Mouse (Mus musculus) frontal cortex, postnatal 25 days (tissue): ENCODE data around the gene Krt87.

Experiments used
- DNase-seq, 2 experiments: peaks; one replicate each; pipeline ENCODE4 v3.0.0; 2022; ENCODE audit warnings: low spot score in 2 of 2

The Krt87 gene

DNA sequence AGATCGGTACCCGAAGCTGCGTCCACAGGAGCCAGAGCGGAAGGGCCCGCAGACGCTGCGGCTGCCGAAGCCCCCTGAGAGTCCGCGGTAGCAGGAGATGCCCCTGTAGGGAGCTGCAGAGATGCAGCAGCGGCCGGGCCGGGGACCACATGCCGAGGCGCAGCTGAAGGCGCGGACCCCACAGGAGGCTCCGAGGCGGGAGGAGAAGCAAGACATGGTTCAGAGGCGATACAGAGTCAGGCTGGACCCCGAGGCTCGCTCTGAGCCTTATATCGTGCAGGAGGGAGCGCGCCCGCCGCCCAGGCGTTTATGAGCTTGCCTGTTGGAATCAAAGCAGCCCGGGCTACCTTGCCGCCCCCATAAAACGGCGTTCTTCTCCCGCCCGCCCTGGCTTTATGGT is at the start of gene Krt87:
Gene Krt87, minus strand, starts transcription at position 250 of the 400 bp plus-strand sequence.
- DNase-seq, result no peak

DNA sequence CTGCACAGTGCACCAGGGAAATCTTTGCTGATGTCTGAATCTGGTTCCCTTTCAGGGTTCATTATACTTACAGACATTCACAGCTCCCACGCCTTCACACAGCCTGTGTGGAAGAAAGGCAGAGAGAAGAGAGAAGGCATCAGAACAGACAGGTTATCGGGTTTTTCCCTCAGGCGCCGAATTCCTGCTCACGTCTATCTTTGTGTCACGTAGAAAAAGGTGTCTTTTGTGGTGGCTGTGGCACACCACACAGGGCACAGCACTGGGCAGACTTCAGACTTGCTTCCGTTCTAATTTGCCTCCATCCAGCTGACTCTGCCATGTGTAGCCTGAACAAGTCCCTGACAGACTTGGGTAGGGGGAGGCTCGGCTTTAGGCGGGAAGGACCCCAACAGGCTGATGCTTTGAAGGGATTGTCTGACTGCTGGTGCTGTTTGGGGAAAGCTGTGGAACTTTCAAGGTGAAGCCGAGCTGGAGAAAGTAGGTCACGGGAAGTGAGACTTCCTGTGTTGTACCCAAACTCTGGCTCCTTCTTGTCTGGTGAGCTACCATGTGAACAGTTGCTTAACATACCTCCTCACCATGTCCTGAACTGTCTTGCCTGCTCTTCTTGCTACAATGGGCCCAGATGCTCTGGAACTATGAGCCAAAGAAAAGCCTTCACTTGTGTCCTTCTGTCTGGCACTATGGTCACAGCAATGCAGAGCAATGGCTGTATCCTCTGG is 47.5 kb upstream of the Krt87 start:
- DNase-seq, result peak; percentile 9 to 39

DNA sequence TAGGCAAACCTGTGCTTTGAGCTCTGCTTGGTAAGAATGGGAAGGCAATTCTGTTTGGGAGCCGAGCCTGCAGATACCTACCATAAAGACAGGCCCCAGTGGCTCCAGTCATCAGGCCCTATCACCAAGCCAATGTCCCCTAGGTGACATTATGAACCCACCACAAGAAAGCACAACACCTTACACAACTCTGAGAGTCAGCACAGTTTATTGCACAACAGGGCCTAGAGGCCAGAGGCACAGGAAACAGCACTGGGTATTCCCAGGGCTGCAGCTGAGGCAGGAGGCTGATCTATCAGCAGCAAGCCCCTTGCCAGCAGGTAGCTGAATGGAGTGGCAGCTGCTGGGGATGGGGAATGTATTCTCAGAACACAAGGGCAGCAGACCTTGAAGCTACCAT is 46.3 kb upstream of the Krt87 start:
- no peak for DNase-seq

DNA sequence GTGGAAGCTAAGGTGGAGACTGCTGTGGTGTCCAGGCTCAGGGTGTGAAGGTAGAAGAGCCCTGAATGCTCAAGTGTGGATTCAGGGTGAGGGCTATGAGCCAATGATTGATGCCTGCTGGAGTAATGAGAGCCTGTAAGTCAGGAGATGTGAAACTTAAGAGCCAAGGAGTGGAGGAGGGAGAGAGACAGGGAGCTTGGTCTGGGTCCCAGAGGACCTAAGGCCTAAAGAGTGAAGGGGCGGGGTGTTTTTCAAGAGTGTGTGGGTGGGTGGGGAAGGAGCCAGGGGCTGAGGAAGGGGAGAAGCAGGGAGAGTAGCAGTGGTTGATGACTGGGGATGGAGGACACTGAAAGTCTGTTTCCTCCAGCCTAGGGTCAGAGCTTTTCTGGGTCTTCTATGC is 45.0 kb upstream of the Krt87 start:
- DNase-seq, result no peak

DNA sequence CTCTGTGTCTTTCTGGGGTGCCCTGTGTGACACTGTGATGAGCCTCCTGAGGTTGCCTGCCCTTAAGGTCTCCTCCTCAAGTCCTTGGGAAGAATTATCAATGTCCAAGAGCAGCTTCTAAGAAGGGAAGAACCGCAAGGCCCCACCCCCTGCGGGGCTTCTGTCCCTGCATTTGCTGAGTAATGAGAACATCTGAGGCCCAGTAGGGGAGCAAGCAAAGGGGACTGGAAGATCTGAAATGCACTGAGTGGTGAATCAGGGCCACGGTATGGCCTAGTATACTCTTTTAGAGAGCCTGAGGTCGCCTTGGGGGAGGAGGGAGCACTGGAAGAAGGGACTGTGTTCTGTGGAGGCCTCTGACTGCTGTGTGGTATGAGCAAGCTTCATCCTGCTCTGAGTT is 43.5 kb upstream of the Krt87 start:
- DNase-seq, result no peak

DNA sequence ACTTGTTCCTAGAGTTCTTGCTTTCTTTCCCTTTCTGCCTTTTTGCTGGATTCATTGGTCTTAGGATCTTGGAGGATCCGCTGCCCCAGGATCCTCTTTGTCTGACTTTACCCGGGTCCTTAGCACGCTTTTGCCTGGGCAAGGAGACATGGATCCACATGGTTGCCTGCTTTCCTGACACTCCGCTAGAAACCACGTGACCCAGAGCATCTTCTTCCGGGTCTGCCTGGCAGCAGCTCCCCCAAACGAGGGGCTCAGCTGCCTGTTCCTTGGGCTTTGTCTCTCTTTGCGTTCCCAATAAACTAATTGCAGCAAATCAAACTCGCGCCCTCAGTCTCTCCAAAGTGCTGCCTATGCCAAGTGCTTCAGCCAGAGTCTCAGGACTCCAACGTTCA is 41.1 kb upstream of the Krt87 start:
- DNase-seq, result no peak

DNA sequence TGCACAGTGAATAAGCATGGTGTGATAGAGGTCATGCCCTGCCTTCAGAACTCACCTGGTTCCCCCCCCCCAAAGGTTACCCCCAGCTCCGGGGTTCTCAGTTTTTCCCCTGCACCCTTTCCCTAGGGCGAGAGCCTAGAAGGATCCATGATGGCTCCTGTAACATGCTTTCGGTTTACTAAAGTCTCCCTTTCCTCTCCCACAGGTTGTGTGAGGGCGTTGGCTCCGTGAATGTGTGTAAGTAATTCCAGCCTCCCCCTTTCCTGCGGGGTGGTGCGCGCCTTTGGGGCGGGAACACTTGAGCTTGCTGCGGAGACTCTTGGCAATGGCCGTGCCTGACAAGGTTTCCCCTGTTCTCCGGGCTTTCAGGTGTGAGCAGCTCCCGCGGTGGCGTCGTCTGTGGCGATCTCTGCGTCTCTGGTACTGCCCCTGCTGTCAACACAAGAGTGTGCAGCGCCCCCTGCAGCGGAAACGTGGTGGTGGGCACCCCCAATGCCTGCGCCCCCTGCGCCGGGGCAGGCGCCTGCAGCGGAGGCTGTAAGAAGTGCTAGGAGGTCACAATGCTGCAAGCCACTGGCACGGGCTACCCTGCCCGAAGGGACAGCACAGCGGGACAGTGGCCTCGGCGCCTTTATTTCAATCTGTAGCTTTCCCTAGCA is 40.5 kb upstream of the Krt87 start:
- peak; percentile 19 to 30 for DNase-seq

DNA sequence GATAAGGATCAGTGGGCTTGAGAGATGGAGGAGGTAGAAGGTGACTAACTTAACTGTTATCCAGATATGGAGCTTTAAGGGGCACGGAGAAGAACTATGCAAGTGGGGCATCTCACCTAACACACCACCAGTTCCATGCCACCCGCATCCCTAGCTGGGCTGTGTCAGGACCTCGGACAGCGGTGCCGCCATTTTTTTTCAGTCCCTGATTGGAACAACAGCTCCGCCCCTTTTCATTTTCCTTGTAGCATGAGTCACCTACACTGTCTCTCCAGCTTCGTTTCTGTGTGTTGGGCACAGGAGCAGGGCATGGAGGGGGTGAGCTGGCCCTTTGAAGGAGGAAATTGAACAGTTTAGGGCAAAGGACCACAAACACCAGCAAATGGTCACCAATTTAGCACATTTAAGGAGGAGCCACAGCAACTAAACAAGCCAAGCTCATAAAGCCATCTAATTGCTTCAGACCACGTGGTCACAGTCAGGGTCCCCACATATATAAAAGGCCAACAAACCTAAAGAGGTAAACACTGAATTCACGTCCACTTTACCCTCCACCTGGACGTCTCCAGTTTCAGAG is 34.4 kb upstream of the Krt87 start, which contains the start of gene Krt86:
Gene Krt86, plus strand, starts transcription at position 527 of the 577 bp plus-strand sequence.
- DNase-seq, result no peak

DNA sequence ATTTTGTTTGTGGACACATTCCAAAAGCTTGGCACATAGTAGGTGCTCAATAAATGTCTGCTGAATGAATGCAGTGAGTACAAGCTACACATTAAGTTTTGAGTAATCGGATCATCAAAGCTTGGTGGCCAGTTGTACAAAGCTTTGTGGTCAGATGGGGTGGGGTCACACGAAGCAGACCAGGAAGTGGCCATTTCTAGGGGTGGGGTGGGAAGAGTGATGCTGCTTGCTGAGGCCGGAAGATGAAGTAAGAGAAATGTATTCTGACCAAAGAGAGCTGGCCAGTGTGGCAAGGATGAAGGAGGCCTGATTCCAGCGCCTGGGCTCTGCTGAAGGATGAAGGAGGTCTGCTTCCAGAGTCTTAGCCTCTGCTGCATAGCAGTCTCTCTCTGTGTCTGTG is 30.5 kb upstream of the Krt87 start:
- no peak for DNase-seq

DNA sequence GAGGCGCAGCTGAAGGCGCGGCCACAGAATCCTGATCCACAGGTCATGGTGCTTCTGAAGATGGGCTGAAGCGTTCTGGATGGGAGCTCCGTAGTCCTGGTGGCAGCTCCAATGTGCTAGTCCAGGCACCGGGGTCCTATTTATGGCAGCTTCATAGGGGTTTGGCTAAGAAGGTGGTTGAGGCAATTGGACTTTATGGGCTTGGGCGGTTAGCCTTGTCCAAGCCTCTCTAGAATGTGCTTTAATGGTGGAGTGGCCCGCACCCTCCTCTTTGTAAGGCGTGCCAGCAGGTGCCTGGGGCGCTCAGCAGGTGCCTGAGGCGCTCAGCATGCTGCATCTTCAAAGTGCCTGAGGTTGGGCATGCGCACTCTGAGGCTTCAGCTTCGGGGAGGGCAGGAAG is 25.0 kb upstream of the Krt87 start, which contains the start of gene Krt81:
Gene Krt81, minus strand, starts transcription at position 101 of the 400 bp plus-strand sequence.
- DNase-seq, result no peak

DNA sequence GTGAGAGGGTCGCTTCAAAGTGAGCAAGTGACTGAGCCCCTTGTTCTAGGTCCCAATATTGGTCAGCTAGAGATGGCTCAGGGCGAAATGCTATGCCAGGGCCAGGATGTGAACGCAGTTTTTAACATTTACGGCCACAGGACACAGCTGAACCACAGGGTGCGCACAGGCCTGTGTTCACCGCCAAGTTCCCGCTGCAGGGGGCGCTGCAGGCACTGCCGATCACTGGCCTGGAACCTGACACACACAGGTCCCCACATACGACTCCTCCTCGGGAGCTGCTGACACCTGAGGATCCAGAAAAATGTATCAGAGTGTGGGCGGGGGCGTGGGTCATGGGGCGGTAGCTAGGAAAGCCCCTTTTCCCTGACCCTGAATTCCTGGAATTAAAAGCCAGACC is 20.7 kb upstream of the Krt87 start:
- DNase-seq, result no peak

DNA sequence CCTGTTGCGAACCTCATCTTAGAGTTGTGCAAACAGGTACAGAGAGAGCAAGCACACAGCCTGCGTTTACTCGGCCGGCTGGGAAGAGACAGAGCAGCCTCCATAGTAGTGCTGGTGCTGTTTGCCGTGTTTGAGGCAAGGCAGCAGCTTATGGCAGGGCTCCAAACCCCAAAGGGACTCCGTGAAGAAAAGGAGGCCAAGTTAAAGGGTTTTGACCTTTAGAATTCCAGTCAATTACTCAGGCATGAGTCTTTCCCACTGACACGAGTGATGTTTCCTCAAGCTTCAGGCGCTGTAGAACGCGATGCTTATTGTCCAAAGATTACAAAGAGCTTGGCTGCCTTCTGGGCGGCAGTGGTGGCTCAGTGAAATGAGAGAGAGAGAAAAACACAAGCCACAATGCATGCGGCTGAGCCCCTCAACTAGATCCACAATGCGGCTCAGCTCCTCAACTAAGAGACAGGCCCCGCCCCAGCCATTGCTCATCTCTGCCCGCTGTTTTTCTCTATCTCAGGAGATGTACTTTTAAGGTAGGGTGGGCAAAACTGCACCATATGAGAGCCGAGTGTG is 19.8 kb upstream of the Krt87 start:
- no peak for DNase-seq

DNA sequence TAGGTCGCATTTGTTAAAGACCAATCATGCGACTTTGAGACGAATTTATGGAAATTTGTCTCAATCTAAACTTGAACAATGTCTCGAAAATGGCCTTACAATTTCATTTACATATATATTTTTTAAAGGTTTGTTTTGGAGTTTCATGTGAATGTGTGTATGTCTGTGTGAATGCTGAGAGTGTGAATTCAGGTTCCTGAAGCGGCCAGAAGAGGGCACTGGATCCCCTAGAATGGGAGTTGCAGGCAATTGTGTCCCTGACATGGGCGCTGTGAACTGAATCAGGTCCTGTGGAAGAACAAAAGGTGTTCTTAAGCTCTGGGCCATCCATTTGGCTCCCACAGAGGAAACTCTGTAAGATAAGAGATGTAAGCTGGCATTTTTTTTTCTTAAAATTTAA is 17.3 kb upstream of the Krt87 start:
- DNase-seq, result no peak

DNA sequence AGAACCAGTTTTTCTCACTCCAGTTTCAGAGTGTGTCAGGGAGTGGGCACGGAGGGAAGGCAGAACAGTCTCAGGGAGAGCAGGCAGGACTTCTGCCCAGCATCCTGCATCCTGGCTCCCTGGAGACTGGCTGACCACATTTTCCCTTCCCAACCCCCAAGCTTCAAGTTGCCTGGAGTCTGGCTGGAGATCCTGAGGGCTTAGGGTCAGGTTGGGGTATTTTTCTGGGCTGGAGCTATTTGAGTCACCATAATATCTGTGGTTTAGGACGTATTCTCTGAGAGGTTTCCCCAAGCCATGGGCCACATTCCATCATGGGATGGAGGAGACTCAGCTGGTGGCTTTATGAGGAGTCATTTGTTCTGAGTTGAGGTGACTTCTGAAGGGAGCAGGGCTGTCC is 16.7 kb upstream of the Krt87 start:
- DNase-seq, result no peak

DNA sequence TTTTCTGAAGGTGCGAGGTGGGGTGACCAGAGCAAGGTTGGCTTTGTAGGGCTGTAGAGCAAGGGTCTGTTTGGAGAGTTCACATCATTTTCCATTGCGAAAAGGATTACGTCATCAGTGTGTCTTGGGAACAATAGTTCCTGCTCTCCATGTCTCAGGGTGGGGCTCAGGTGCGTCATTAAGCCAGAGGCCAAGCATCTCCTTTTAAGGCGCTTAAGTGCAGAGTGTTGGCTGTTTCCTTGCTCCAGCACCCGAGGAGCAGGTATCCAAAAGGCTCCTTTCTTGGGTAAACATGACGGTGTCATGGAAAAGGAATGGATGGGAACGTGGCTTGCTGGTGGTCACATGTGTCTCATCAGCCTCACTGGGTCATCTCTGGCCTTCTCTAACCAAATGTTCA is 16.2 kb upstream of the Krt87 start:
- no peak for DNase-seq

DNA sequence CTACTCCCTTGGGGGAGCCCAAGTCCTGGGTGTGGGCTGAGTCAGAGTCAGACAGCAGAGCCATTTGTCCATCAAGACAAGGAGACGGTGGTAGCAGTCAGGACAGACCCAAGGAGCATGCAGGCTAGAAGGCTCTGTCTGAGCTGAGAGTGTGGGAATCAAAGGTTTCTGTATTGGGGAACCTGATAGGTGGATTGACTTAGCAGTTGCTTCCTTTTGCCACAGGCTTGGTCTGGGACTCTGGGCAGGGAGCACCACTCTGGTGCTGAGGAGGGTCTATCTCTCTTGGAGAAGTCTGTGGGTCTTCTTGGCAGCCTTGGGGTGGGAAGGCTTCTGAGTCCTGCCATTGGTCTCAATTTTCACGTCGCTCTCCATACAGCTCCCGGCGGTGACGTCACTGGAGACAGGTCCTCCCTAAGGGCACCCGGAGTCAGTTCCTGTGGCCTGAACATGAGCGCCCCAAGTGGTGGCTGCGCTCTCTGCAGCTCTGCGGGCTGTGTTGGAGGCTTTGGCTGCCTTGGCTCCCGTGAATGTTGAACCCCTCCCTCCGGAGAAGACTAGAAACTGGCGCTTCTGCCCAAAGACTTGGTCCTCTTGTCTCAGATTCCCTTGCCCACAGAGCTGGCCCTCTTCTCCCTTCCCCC is 14.6 kb upstream of the Krt87 start:
- peak; percentile 63 to 66 for DNase-seq

DNA sequence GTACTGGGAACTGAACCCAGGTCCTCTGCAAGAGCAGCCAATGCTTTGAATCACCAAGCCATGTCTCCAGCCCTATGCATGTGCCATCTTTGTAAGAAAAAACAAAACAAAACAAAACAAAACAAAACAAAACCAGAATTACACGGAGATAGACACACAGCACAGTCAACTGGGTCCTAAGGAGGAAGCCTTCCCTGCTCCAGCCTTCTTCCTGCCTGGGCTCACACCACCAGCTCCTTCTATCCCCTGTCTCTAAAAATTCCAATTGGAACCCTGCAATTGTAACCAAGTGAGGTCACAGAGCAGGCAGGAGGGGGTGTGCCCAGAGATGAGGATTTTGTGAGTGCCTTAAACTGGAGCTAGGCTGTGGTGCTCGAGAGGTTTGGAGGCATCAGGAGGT is 8.8 kb upstream of the Krt87 start, which contains the start of gene Krt88:
Gene Krt88, plus strand, starts transcription at position 301 of the 400 bp plus-strand sequence.
- no peak for DNase-seq

DNA sequence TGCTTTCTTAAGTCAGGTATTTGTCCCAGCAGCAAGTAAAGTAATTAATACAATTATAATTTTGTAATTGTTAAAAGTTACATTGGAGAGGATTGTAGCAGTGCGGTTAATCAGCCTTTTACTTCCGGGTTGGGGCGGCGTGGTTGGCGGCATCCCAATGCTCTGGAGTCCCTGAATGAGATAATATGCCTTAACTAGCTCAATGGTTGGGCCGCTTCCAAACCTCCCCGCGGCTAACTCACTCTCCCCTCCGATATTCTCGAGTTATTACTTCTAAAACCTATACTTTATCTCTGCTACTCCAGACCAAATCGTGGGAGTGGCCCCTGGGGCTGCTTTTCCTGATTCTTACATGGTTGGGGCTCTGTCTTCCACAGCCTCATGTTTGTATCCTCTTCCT is 8.0 kb upstream of the Krt87 start:
- no peak for DNase-seq

DNA sequence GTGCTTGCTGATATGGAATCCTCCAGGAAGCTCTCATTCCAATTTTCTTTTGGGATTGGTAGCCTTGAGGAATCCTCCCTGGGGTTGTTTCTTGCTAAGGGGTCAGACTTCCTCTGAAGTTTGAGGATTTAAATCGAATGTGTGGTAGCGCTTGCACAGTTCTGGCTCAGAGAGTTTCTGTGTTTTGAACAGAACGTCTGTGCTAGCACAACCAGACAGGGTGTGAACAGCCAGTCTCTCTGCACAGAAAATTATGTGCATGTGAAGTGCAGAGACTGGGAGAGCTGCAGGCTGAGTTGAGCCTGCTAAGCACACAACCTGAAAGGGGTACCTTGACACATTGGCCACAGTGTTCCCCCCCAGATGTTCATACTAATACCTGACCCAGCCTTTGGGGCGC is 2.2 kb upstream of the Krt87 start:
- DNase-seq, result peak in 1 of 2 experiments; percentile 8

DNA sequence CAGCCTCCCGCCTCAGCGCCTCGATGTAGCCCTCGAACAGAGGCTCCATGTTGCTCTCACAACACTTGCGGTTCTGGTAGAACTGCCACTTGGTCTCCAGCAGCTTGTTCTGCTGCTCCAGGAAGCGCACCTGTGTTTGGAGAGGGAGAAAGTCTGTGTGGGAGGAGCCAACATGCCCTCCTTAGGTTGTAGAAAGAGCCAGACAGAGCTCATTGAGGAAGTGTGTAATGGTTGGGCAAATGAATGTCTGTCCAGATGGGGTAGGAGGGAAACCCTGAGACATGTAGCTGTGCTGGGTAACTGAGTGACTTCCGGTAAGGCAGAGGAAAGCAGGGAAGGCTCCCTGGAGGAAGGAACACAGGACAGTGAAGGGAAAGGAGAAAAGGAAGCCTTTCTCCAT is 2.0 kb downstream of the Krt87 start:
- no peak for DNase-seq

DNA sequence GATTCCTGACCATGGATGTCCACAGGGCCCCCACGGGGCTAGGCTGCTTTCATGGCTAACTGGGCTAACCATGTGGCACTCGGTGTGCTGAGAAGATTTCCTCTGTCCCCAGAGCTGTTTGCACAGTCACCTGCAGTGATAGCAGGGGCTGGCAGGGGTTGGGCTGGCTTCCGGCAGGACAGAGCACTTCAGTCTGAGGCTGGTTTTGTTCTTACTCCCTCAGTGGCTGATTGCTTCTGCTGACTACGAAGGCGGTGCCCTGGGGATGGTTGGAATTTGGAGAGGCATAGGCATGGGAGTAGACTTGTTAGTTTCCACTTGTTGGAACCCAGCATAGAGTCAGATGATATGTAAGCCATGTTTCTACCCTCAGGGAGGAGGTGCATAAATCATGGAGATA is 13.7 kb downstream of the Krt87 start:
- DNase-seq, result no peak

DNA sequence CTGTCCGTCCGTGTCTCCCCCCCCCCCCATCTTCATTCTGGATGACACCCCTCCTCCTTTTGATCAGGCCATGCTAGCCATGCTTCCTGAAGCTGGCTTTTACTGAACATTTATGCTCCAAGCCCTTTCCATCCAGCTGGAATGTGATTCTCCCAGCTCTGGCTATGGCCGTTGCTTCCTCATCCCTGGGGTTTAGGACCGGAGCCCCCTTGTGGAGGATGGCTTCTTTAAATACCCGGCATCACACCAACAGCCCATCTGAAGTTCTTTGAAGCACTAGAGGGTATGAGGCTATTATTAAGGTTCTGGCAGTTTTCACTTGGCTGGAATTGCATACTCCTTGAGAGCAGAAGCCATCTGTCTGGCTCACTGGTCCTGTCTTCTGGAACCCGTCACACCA is 17.7 kb downstream of the Krt87 start:
- DNase-seq, result no peak
